Mouse (Mus musculus) C2C12 (cell line): ENCODE data around the gene Fam193a. TPM values are rescaled to one million over a fixed set of nuclear protein-coding genes. Genes with fewer than 3 reads are reported as not detected.
A peak's percentile ranks its signal among the peaks of the same experiment; 100 is the strongest.

Experiments used
- H3K27me3 ChIP-seq: one replicate; pipeline ENCODE4 v1.6.1; 2011; ENCODE audit not compliant: control insufficient read depth, insufficient read depth, insufficient read length
- H3K36me3 ChIP-seq: one replicate; pipeline ENCODE4 v1.6.1; 2011; ENCODE audit not compliant: control insufficient read depth, insufficient read depth
- H3K4me3 ChIP-seq: one replicate; pipeline ENCODE4 v1.5.1; 2011; ENCODE audit warnings: mild to moderate bottlenecking, control low read depth; ENCODE audit not compliant: poor library complexity, insufficient read depth, severe bottlenecking
- H3K79me2 ChIP-seq: one replicate; pipeline ENCODE4 v1.6.1; 2011; ENCODE audit not compliant: control insufficient read depth, insufficient read depth
- H3K79me3 ChIP-seq: one replicate; pipeline ENCODE4 v1.6.1; 2011; ENCODE audit warnings: low read depth, control low read depth
- H3ac ChIP-seq: one replicate; pipeline ENCODE3; 2011; ENCODE audit warnings: low read depth; ENCODE audit not compliant: control insufficient read depth, insufficient read length
- CEBPB ChIP-seq: IDR thresholded peaks from one replicate; pipeline ENCODE4 v1.6.1; 2011; ENCODE audit warnings: low read depth, mild to moderate bottlenecking, control low read depth, moderate library complexity
- CTCF ChIP-seq: IDR thresholded peaks from one replicate; pipeline ENCODE4 v1.5.1; 2011; ENCODE audit not compliant: control insufficient read depth, insufficient read depth, insufficient read length
- FOSL1 ChIP-seq: IDR thresholded peaks from one replicate; pipeline ENCODE4 v1.8.0; 2011; ENCODE audit warnings: mild to moderate bottlenecking, low read length; ENCODE audit not compliant: poor library complexity, insufficient read depth, severe bottlenecking
- MAX ChIP-seq: IDR thresholded peaks from one replicate; pipeline ENCODE4 v1.6.1; 2011; ENCODE audit warnings: mild to moderate bottlenecking, control low read depth
- MYOD1 ChIP-seq: IDR thresholded peaks from one replicate; pipeline ENCODE4 v1.6.1; 2011; ENCODE audit warnings: low read depth; ENCODE audit not compliant: control insufficient read depth, insufficient read length
- MYOG ChIP-seq: IDR thresholded peaks from one replicate; pipeline ENCODE4 v1.6.1; 2011; ENCODE audit not compliant: control insufficient read depth, insufficient read length; ENCODE audit errors: extremely low read depth
- USF1 ChIP-seq: IDR thresholded peaks from one replicate; pipeline ENCODE4 v1.6.1; 2011; ENCODE audit warnings: low read depth, mild to moderate bottlenecking, control low read depth, moderate library complexity
- long read RNA-seq, 2 experiments: library from polyadenylated mRNA; unstranded; transcript quantifications; one replicate each; pipeline ENCODE4 v2.0.0; 2019 to 2020
- polyA plus RNA-seq: library from polyadenylated mRNA; unstranded; fragments of >200 nt; fragmentation: generic; extraction: Trizol; gene quantifications from one replicate; pipeline ENCODE4 v1.2.1, GENCODE M21; 2012; ENCODE audit warnings: missing spikeins

The Fam193a gene
- 11.4 TPM for polyA plus RNA-seq
- long read RNA-seq, experiment 1, partial matches to known transcripts: 4 of 4 reads
- long read RNA-seq, experiment 1, other reads (novel, unspliced or antisense): 0 of 4 reads
- long read RNA-seq, experiment 2, partial matches to known transcripts: 3 of 3 reads
- long read RNA-seq, experiment 2, other reads (novel, unspliced or antisense): 0 of 3 reads

DNA sequence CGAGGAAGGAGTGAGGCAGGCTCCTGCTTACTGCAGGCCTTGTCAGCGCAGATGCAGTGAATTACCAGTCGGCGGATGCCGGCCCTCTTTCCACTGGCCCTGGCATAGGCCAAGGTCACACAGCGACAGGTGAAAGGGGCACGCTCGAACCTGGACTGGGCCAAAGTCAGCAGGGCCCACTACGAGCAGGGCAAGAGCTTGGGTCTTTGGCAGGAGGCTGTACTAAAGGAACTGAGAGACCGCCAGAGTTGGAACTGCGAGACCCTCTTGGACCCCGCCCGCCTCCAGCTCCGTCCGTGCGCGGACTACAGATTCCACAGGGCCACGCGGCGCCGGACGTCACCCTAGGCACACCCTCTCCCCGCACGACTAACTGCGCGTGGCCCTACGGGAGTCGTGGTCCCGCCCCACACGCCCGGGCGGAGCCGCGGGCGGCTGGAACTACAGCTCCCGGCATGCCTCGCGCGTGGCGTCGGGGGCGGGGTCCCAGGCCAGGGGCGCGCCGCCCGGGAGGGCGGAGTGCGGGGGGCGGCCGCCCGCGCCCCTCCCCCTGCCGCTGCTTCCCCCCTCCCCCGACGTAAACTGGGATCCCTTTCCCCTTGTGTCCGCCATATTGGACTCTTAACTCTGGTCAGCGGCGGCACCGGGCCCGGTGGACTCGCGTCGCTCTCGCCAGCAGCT lies at the start of gene Fam193a:
TSS of gene Fam193a (plus strand) at position 593 of the 681 bp plus-strand sequence.
- peaks cover 12% of the 10 kb centered on the region for H3K36me3 ChIP-seq
- no peak for TF ChIP-seq CTCF
- no peak for TF ChIP-seq USF1
- peak; percentile 72 for TF ChIP-seq MAX
- no peak for TF ChIP-seq MYOD1
- TF ChIP-seq FOSL1: no peak
- TF ChIP-seq CEBPB: no peak
- no peak for TF ChIP-seq MYOG

DNA sequence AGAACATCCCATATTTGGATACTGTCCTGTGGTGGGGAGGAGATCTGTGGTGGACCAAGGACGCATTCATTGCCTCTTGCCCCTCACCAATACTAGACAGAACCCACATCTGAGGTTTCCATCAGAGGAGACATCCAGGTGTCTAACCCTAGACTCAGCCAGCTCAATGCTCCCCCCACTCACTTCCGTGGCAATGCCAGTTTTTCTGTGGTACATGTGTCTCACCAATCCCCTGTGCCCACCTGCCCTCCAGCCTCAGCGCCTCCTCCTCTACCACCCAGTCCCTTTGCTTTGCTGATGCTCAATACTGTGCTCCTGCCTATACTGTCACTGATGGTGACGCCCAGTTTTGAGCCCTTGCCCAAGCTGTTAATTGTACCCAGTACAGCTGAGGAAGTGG lies 48.5 kb upstream of the Fam193a start:
- TF ChIP-seq CTCF (no peak), FOSL1 (no peak), MAX (no peak), CEBPB (no peak), MYOG (no peak), USF1 (no peak), MYOD1 (no peak)
- Histone ChIP-seq H3K4me3 (no peak overlapping the region), H3K79me3 (no peaks in the 10 kb centered on the region), H3K27me3 (peaks cover 9% of the 10 kb centered on the region), H3K36me3 (no peaks in the 10 kb centered on the region), H3K79me2 (no peaks in the 10 kb centered on the region), H3ac (no peak overlapping the region)

More for the DNA sequence above, at the start of gene Fam193a:
- H3K79me3 ChIP-seq: peaks cover 41% of the 10 kb centered on the region
- H3K79me2 ChIP-seq: peaks cover 44% of the 10 kb centered on the region
- H3ac ChIP-seq: peak within 1 kb of the TSS; percentile 64
- no peaks in the 10 kb centered on the region for H3K27me3 ChIP-seq
- H3K4me3 ChIP-seq: peak within 1 kb of the TSS; percentile 76

DNA sequence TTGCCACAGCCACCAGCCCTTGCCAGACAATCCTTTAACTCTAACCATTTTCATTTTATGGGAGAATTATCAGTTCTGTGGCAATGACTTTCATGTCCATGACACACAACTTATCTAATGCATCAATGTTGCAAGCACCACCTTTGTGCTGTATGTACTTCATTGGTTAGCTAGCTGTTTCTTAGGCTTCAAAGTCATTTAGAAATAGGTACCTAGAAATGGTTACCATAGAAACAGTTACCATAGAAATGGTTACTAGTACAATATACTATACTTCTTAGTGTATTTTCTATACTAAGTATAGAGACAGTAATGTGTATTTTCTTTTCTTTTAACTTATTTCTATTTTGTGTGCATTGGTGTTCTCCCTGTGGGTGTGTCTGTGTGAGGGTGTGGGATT lies 44.4 kb upstream of the Fam193a start:
- no peaks in the 10 kb centered on the region for H3K79me2 ChIP-seq
- no peaks in the 10 kb centered on the region for H3K79me3 ChIP-seq
- H3K4me3 ChIP-seq: no peak overlapping the region
- H3K27me3 ChIP-seq: peaks cover 9% of the 10 kb centered on the region
- no peak overlapping the region for H3ac ChIP-seq
- H3K36me3 ChIP-seq: no peaks in the 10 kb centered on the region
- TF ChIP-seq USF1 (no peak), MAX (no peak), MYOD1 (no peak), CEBPB (no peak), CTCF (no peak), MYOG (no peak), FOSL1 (no peak)

DNA sequence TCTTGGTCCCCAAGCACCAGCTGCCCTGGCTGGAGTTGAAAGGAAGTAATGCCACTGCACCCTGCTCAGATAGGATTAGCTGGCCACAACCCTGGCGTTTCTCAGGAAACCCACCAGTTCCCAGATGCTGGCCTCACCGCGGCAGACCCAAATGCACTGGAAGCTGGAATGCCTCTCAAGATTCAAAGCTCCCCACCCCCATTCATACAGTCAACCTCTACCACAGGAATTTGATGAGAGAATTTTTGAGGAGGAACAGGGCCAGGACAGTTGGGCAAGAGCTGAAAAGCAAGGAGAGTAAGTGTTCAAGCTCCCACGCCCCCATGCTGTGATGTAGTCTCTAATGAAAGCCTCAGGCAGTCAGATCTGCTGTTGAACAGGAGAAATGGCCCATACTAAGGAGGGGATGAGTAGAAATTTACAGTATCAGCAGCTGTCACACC lies 43.5 kb upstream of the Fam193a start:
- Histone ChIP-seq H3K79me2 (no peaks in the 10 kb centered on the region), H3K79me3 (no peaks in the 10 kb centered on the region), H3K4me3 (no peak overlapping the region), H3K27me3 (peaks cover 7% of the 10 kb centered on the region), H3ac (no peak overlapping the region), H3K36me3 (no peaks in the 10 kb centered on the region)
- no peak for TF ChIP-seq USF1
- peak; percentile 65 for TF ChIP-seq CEBPB

DNA sequence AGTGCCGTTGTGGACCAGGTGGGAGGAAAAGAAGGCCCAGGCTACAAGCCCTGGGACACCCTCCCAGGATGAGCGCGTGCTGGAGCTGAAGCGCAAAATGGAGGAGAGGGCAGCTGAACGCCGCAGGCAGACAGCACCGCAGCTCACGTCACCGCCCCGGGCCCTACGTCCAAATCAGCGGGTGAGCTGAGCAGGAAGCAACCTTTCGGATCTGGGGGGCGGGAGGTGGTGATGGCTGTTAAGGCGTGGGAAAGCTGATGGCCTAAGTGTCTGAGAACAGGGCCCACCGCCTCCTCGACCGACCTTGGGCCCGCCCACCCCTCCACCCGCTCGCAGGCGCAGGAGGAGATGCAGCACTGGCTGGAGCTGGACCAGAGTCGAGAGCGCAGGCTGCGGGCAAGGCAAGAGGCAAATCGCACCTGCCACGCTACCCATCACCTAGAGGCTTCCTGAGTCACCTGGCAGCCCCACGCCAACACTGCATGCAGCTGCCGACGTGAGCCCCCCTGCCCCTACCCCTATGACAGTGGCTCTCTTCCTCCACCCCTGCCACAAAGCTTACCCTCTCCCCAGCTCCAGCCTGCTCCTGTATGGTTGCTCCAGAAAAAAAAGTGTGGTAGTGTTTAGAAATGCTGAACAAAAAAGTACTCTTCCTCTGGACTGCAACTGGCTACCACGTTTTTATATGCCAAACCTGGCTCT lies 42.7 kb upstream of the Fam193a start:
- TF ChIP-seq FOSL1: no peak
- TF ChIP-seq MYOG: no peak
- no peak for TF ChIP-seq MYOD1
- no peak for TF ChIP-seq USF1
- TF ChIP-seq MAX: no peak
- no peak for TF ChIP-seq CTCF
- TF ChIP-seq CEBPB: no peak
- no peaks in the 10 kb centered on the region for H3K79me3 ChIP-seq

DNA sequence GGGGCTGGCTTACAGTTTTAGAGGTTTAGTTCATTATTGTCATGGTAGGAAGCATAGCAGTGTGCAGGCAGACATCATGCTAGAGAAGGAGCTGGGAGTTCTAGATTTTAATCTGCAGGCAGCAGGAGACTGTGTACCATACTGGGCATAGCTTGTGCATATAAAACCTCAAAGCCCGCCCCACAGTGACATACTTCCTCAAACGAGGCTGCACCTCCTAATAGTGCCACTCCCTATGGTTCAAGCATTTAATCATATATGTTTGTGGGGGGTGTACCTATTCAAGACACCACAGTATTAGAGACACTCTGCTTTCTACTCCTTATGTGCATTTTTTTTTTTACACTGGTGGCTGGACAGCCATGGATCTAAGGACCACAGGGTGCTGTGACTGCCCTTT lies 39.6 kb upstream of the Fam193a start:
- H3ac ChIP-seq: no peak overlapping the region
- H3K4me3 ChIP-seq: no peak overlapping the region
- TF ChIP-seq MAX (no peak), CEBPB (no peak), MYOG (no peak), CTCF (no peak), USF1 (no peak), FOSL1 (no peak), MYOD1 (no peak)
- peaks cover 5% of the 10 kb centered on the region for H3K79me2 ChIP-seq
- H3K36me3 ChIP-seq: no peaks in the 10 kb centered on the region
- H3K79me3 ChIP-seq: peaks cover 3% of the 10 kb centered on the region
- no peaks in the 10 kb centered on the region for H3K27me3 ChIP-seq

More for the DNA sequence above, 42.7 kb upstream of the Fam193a start:
- no peaks in the 10 kb centered on the region for H3K79me2 ChIP-seq
- H3ac ChIP-seq: no peak overlapping the region
- peaks cover 6% of the 10 kb centered on the region for H3K27me3 ChIP-seq
- H3K4me3 ChIP-seq: no peak overlapping the region
- H3K36me3 ChIP-seq: no peaks in the 10 kb centered on the region
